Mouse (Mus musculus): Measurements from ENCODE around the gene Apba1. TPM values are rescaled to one million over a fixed set of nuclear protein-coding genes. Genes with fewer than 3 reads are reported as not detected.

The Apba1 gene
- polyA plus RNA-seq, 1 experiment = 1.1 TPM

GRCm38 (mm10) chr19:23801174-23801573 lies 42.5 kb downstream of the Apba1 start:
- 22% methylated on average over 1 of the region's 1 CpGs for WGBS
- no peak for DNase-seq (ENCODE audit: low read depth, low spot score)

GRCm38 (mm10) chr19:23803221-23803870 lies 44.7 kb downstream of the Apba1 start:
- no peak for DNase-seq (ENCODE audit: low read depth, low spot score)
- WGBS = 51% methylated on average over 4 of the region's 4 CpGs

GRCm38 (mm10) chr19:23806796-23807195 lies 48.1 kb downstream of the Apba1 start:
- 54% methylated on average over 6 of the region's 6 CpGs for WGBS
- DNase-seq (ENCODE audit: low read depth, low spot score) = no peak

GRCm38 (mm10) chr19:23807371-23807770 lies 48.7 kb downstream of the Apba1 start:
- no peak for DNase-seq (ENCODE audit: low read depth, low spot score)
- 74% methylated on average over 8 of the region's 8 CpGs for WGBS

GRCm38 (mm10) chr19:23809236-23809635 lies 50.5 kb downstream of the Apba1 start:
- WGBS = 92% methylated on average over 1 of the region's 1 CpGs
- no peak for DNase-seq (ENCODE audit: low read depth, low spot score)

- DNase-seq (ENCODE audit: low read depth, low spot score) = no peak
- 66% methylated on average over 5 of the region's 5 CpGs for WGBS
These were observed 51.8 kb downstream of the Apba1 start for GRCm38 (mm10) chr19:23810512-23810911.

GRCm38 (mm10) chr19:23810976-23811375 lies 52.3 kb downstream of the Apba1 start:
- 88% methylated on average over 5 of the region's 5 CpGs for WGBS
- no peak for DNase-seq (ENCODE audit: low read depth, low spot score)

GRCm38 (mm10) chr19:23816762-23817161 lies 58.1 kb downstream of the Apba1 start:
- DNase-seq (ENCODE audit: low read depth, low spot score) = no peak
- 66% methylated on average over 13 of the region's 13 CpGs for WGBS

GRCm38 (mm10) chr19:23817196-23817595 lies 58.5 kb downstream of the Apba1 start:
- no peak for DNase-seq (ENCODE audit: low read depth, low spot score)
- WGBS = 33% methylated on average over 6 of the region's 6 CpGs

GRCm38 (mm10) chr19:23819882-23820281 lies 61.2 kb downstream of the Apba1 start:
- DNase-seq (ENCODE audit: low read depth, low spot score) = no peak
- 77% methylated on average over 8 of the region's 8 CpGs for WGBS

GRCm38 (mm10) chr19:23822497-23822896 lies 63.8 kb downstream of the Apba1 start:
- no peak for DNase-seq (ENCODE audit: low read depth, low spot score)

GRCm38 (mm10) chr19:23823533-23823932 lies 64.8 kb downstream of the Apba1 start:
- no peak for DNase-seq (ENCODE audit: low read depth, low spot score)
- 85% methylated on average over 4 of the region's 4 CpGs for WGBS

More at GRCm38 (mm10) chr19:23822497-23822896, 63.8 kb downstream of the Apba1 start:
- WGBS = 28% methylated on average over 3 of the region's 3 CpGs

- DNase-seq (ENCODE audit: low read depth, low spot score) = no peak
- 73% methylated on average over 8 of the region's 8 CpGs for WGBS
These were observed 67.6 kb downstream of the Apba1 start for GRCm38 (mm10) chr19:23826251-23826650.

- no peak for DNase-seq (ENCODE audit: low read depth, low spot score)
- 62% methylated on average over 7 of the region's 7 CpGs for WGBS
These were observed 72.1 kb downstream of the Apba1 start for GRCm38 (mm10) chr19:23830761-23831160.

- no peak for DNase-seq (ENCODE audit: low read depth, low spot score)
- WGBS = 76% methylated on average over 14 of the region's 14 CpGs
These were observed 75.3 kb downstream of the Apba1 start for GRCm38 (mm10) chr19:23833685-23834682.

GRCm38 (mm10) chr19:23834721-23835120 lies 76.0 kb downstream of the Apba1 start:
- no peak for DNase-seq (ENCODE audit: low read depth, low spot score)
- 65% methylated on average over 3 of the region's 3 CpGs for WGBS

- DNase-seq (ENCODE audit: low read depth, low spot score) = no peak
- 86% methylated on average over 7 of the region's 7 CpGs for whole genome bisulfite sequencing
These were observed 97.1 kb downstream of the Apba1 start for GRCm38 (mm10) chr19:23855832-23856231.

- DNase-seq (ENCODE audit: low read depth, low spot score) = no peak
- 92% methylated on average over 4 of the region's 4 CpGs for WGBS
These were observed 99.4 kb downstream of the Apba1 start for GRCm38 (mm10) chr19:23858091-23858490.

GRCm38 (mm10) chr19:23858781-23859180 lies 100.1 kb downstream of the Apba1 start:
- no peak for DNase-seq (ENCODE audit: low read depth, low spot score)
- 80% methylated on average over 9 of the region's 9 CpGs for WGBS

GRCm38 (mm10) chr19:23860151-23860820 lies 101.6 kb downstream of the Apba1 start:
- WGBS = 27% methylated on average over 13 of the region's 13 CpGs
- DNase-seq (ENCODE audit: low read depth, low spot score) = peak; percentile 27
